Mouse (Mus musculus) stomach, postnatal 0 days (tissue): ENCODE data around the gene Abhd16a.

Experiments
- CTCF ChIP-seq: IDR thresholded peaks from 2 replicates; pipeline ENCODE4 v1.5.1; 2016; ENCODE audit warnings: antibody characterized with exemption, low read depth, mild to moderate bottlenecking, moderate library complexity
- EP300 ChIP-seq: optimal IDR thresholded peaks from 2 replicates; pipeline ENCODE3; 2016; ENCODE audit warnings: antibody characterized with exemption

DNA sequence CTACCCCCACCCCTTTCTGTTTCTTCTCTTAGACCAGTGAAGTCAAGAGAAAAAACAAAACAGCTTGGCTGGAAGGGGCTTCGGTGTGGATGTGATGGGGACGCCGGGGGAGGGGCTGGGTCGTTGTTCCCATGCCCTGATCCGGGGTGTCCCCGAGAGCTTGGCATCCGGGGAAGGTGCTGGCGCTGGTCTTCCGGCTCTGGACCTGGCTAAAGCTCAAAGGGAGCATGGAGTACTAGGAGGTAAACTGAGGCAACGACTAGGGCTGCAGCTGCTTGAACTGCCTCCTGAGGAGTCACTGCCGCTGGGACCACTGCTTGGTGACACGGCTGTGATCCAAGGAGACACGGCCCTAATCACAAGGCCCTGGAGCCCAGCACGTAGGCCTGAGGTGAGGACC lies 29.0 kb upstream of the Abhd16a start:
- TF ChIP-seq CTCF (no peak), EP300 (no peak)
